Mouse (Mus musculus) intestine, postnatal 0 days (tissue): ENCODE measurements around the gene Slc25a36. TPM values are rescaled to one million over a fixed set of nuclear protein-coding genes. Genes with fewer than 3 reads are reported as not detected.

Source experiments
- ATAC-seq: fragments of 200-750 bp; cut with Nextera tagmentation; 2 replicates; pipeline ENCODE4 v1.8.0; 2017; ENCODE audit warnings: mild to moderate bottlenecking, moderate TSS enrichment, moderate library complexity
- H3K27ac ChIP-seq: fragments of 300-500 bp; sonication (generic); 2 replicates; pipeline ENCODE4 v1.5.1; 2014; ENCODE audit warnings: mild to moderate bottlenecking, low read depth, low read length, moderate library complexity
- H3K27me3 ChIP-seq: fragments of 300-500 bp; sonication (generic); replicated peaks from 2 replicates; pipeline ENCODE4 v1.6.1; 2014; ENCODE audit warnings: low read length, mixed read lengths; ENCODE audit not compliant: control insufficient read depth, insufficient read depth
- H3K36me3 ChIP-seq: fragments of 300-500 bp; sonication (generic); 2 replicates; pipeline ENCODE4 v1.6.1; 2014; ENCODE audit warnings: mild to moderate bottlenecking, moderate library complexity; ENCODE audit not compliant: control insufficient read depth, insufficient read depth
- H3K4me1 ChIP-seq: fragments of 300-500 bp; sonication (generic); replicated peaks from 2 replicates; pipeline ENCODE4 v1.6.1; 2014; ENCODE audit warnings: antibody characterized with exemption, low read length, mixed read lengths; ENCODE audit not compliant: control insufficient read depth, insufficient read depth
- H3K4me2 ChIP-seq: fragments of 300-500 bp; sonication (generic); replicated peaks from 2 replicates; pipeline ENCODE4 v1.6.1; 2014; ENCODE audit warnings: low read depth, mild to moderate bottlenecking, moderate library complexity
- H3K4me3 ChIP-seq: fragments of 300-500 bp; sonication (generic); 2 replicates; pipeline ENCODE4 v1.5.1; 2014; ENCODE audit warnings: low read depth, low read length
- H3K9ac ChIP-seq: fragments of 300-500 bp; sonication (generic); 2 replicates; pipeline ENCODE4 v1.6.1; 2014; ENCODE audit warnings: mild to moderate bottlenecking, low read depth, low read length
- H3K9me3 ChIP-seq: fragments of 300-500 bp; sonication (generic); 2 replicates; pipeline ENCODE4 v1.6.1; 2016; ENCODE audit warnings: mixed run types; ENCODE audit not compliant: control insufficient read depth
- CTCF ChIP-seq: sonication (generic); IDR thresholded peaks from 2 replicates; pipeline ENCODE4 v1.5.1; 2016; ENCODE audit warnings: low read depth, mild to moderate bottlenecking, control low read depth, antibody characterized with exemption, moderate library complexity
- WGBS: fragments of 180-500 bp; shearing (Covaris S2); extraction: QIAGEN DNeasy Blood & Tissue Kit; methylation state at CpG from one replicate; pipeline ENCODE4 v1.1.7; 2014; 5-methylcytosine and 5-hydroxymethylcytosine counted together
- polyA plus RNA-seq: library from polyadenylated mRNA; unstranded; fragments of >200 nt; fragmentation: Nextera tagmentation; extraction: Ambion mirVana; gene quantifications from 2 replicates; pipeline ENCODE4 v1.2.1, GENCODE M21; 2015

Gene Slc25a36
- polyA plus RNA-seq, 1 experiment from 2014 or later = 47.7 TPM

DNA sequence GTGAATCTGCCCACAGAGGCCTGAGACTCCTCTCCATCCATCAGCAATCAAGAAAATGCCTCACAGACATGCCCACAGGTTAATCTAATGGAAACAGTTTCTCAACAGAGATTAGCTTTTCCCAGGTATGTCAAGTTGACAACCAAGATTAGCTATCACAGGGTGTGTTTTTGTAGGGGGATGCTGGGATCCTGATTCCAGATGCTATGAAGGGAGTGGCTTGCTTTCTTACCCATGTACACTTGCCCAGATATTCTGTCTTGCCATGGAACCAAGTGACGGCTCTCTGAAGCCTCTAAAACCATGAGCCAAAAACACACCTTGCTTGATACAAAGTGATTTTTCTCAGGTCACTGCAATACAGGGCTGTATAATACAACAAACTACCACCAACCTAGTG is 46.8 kb downstream of the Slc25a36 start:
- TF ChIP-seq CTCF = no peak
- Histone ChIP-seq H3K27ac (no peak overlapping the region), H3K4me3 (no peak overlapping the region), H3K27me3 (no peaks in the 10 kb centered on the region), H3K9ac (no peak overlapping the region), H3K4me1 (no peaks in the 10 kb centered on the region), H3K36me3 (no peaks in the 10 kb centered on the region; the same call in 1 of the 2 replicates), H3K9me3 (no peaks in the 10 kb centered on the region), H3K4me2 (no peak overlapping the region)
- WGBS = 88% methylated on average over 1 of the region's 1 CpGs
- no peak for ATAC-seq

DNA sequence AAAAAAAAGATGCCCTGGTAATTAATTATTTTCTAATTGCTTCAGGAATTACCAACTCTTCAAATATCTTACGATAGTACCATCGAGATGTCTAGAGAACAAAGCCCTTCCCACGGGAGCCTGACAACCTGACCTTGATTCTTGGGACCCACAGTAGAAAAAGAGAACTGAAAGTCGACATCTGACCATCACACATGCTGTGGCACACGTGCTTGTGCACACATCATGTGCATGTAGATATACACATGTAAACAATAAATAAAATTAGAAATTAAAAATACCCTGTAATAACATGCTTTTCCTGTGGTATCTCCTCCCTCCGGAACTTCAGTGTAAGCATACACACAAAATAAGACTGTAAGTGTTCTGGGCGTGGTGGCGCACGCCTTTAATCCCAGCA is 49.3 kb downstream of the Slc25a36 start:
- no peak for TF ChIP-seq CTCF
- WGBS = 94% methylated on average over 9 of the region's 9 CpGs
- no peak for ATAC-seq
- H3K9ac ChIP-seq = no peak overlapping the region
- H3K4me1 ChIP-seq = no peaks in the 10 kb centered on the region
- H3K27ac ChIP-seq = no peak overlapping the region
- H3K36me3 ChIP-seq = no peaks in the 10 kb centered on the region
- H3K9me3 ChIP-seq = no peaks in the 10 kb centered on the region
- no peak overlapping the region for H3K4me3 ChIP-seq
- no peaks in the 10 kb centered on the region for H3K27me3 ChIP-seq
- H3K4me2 ChIP-seq = no peak overlapping the region

DNA sequence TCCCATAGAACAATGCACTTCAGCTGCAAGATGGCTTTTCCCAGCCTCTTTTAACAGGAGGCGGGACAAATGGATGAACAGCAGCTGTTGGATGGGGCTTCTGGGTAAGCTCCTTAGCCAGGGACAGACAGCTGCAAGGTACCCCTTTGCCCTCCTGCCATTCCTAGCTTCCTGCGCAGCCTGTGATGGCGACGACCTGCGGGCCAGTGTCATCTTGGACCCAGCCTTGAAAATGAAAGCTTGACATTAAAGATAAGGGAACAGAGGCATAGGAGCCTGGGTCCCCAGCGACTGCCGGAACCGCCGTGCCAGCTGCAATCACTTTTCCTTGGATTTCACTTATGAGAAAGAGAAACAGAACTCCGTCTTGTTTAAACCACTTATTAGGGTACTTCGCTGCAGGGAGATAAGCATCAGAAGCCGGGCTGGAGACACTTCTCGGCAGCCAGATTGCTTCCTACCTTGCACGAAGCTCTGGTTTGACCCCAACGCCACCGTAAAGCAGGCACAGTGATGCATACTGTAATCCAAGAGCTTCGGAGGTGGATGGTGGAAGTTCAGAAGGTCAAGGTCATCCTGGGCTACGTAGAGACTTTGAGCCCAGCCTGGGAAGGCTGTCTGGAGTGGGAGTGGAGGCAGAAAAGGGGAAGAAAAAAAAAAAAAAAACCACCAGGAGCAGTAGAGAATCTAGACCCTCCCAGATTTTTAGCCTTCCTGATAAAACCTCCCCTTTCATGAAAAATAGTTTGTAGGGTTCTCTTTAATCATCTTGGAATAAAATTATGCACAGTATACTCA is 54.2 kb downstream of the Slc25a36 start:
- WGBS = 32% methylated on average over 18 of the region's 18 CpGs
- Histone ChIP-seq H3K27ac (no peak overlapping the region), H3K4me2 (peak overlapping the region; percentile 53), H3K9ac (peak overlapping the region; percentile 26; the same call in 1 of the 2 replicates), H3K9me3 (no peaks in the 10 kb centered on the region), H3K4me1 (no peaks in the 10 kb centered on the region; the same call in 1 of the 2 replicates), H3K36me3 (no peaks in the 10 kb centered on the region), H3K27me3 (no peaks in the 10 kb centered on the region), H3K4me3 (peak overlapping the region; percentile 17)
- no peak for TF ChIP-seq CTCF
- ATAC-seq = no peak

DNA sequence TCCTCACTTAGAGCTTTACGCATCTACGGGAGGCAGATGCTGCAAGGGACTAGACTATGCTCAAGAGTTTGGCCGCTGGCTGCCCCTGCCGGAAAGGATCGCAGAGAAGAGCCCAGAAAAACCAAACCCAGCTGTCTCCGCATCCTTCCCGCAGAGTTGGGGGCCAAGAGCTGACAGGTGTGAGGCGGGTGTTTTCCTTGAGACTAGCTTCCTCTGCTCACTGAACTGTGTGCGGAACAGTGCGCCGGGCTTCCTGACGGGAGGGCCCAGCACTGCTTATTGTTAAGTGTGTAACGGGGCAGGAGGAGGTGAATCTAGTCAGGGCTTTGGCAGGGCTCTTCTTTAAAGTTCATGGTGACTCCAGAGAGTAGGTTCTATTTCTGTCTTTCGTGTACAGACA is 55.1 kb downstream of the Slc25a36 start:
- Histone ChIP-seq H3K9ac (no peak overlapping the region), H3K4me3 (no peak overlapping the region), H3K4me1 (no peaks in the 10 kb centered on the region; the same call in 1 of the 2 replicates), H3K36me3 (no peaks in the 10 kb centered on the region), H3K4me2 (peak overlapping the region; percentile 53; the same call in 1 of the 2 replicates), H3K27me3 (no peaks in the 10 kb centered on the region), H3K9me3 (no peaks in the 10 kb centered on the region), H3K27ac (no peak overlapping the region)
- no peak for ATAC-seq
- 58% methylated on average over 14 of the region's 14 CpGs for WGBS
- TF ChIP-seq CTCF = no peak

DNA sequence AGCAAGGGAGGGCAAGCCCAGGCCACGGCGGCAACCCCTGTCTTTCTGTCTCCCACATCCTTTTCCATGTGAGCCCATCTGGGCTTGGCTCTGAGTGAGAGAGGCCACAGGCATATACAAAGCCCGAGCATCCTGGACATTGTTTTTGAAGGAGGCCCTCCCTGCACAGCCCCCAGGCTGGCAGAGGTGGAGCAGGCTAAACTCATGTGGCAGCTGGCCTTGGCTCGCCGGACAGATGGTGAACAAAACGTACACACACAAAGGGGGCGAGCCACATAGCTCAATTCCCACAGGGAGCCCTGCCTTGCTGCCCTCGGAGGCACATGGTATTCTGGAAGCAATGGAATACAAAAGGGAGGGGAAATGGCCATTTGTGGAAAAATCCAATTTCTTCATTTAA is 59.8 kb downstream of the Slc25a36 start:
- Histone ChIP-seq H3K9ac (no peak overlapping the region), H3K27me3 (no peaks in the 10 kb centered on the region), H3K9me3 (no peaks in the 10 kb centered on the region), H3K36me3 (no peaks in the 10 kb centered on the region), H3K4me2 (no peak overlapping the region), H3K27ac (no peak overlapping the region), H3K4me3 (no peak overlapping the region), H3K4me1 (no peaks in the 10 kb centered on the region; the same call in 1 of the 2 replicates)
- ATAC-seq = no peak
- TF ChIP-seq CTCF = no peak
- 60% methylated on average over 8 of the region's 8 CpGs for WGBS

DNA sequence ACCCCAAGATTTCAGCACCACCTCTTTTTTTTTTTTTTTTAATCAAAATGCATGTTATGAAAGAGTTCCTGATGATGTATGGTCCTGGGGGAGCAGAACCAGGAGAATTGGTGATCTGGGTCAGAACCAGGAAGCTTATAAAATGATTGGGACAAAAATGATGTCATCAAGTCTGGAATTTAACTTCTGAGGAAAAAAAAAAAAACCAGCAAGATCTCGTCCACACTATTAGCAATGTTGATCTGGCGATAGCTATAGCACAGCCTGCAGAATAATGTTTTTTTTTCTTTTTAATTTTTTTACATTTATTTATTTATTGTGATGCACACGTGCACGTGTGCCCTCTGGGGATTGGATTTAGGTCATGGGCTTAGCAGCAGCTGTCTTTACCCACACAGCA is 64.7 kb downstream of the Slc25a36 start:
- Histone ChIP-seq H3K9ac (no peak overlapping the region), H3K4me2 (no peak overlapping the region), H3K36me3 (no peaks in the 10 kb centered on the region), H3K27me3 (no peaks in the 10 kb centered on the region), H3K9me3 (no peaks in the 10 kb centered on the region), H3K4me3 (no peak overlapping the region), H3K27ac (no peak overlapping the region), H3K4me1 (no peaks in the 10 kb centered on the region)
- no peak for TF ChIP-seq CTCF
- WGBS = 87% methylated on average over 4 of the region's 4 CpGs
- no peak for ATAC-seq
